Mouse (Mus musculus): ENCODE results near the gene Gm11111. TPM values are rescaled to one million over a fixed set of nuclear protein-coding genes. Genes with fewer than 3 reads are reported as not detected.

Gene Gm11111
- total RNA-seq, 2 experiments from 2014 or later: not detected

- no peak for DNase-seq
Measured at GRCm38 (mm10) chr5:98582051-98582450, 29.6 kb downstream of the Gm11111 start.

DNA sequence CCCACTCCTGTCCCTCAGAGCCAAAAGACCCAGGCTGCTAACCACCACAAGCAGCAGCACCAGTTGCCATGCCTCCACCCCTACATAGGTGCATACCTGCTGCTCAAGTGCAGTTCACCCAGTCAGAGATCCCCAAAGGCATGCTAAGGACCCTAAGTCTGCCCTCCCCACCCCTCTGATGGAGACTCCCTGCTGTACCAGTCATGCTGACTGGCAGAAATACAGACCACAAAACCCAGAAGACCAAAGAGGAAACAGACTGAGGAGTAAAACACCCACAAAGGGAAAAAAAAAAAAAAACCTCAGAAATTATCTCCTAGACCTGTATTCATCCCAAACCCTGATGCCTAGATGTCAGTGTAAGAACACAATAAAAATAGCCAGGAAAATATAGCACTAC lies 33.4 kb downstream of the Gm11111 start:
- DNase-seq: no peak

Other genes starting within 250 kb of the Gm11111 start
- not detected for gene Cfap299, start 223.4 kb upstream of the Gm11111 start, total RNA-seq (2021)

Measured in adrenal gland, postnatal 36 days (tissue).